Mouse (Mus musculus) CH12.LX (cell line): ENCODE data around the gene Gxylt1. TPM values are rescaled to one million over a fixed set of nuclear protein-coding genes. Genes with fewer than 3 reads are reported as not detected.

Experiments used
- DNase-seq: peaks from one replicate; pipeline ENCODE4 v3.0.0-alpha.2; 2013; ENCODE audit errors: extremely low read depth
- H3K27ac ChIP-seq: 2 replicates; pipeline ENCODE4 v1.5.1; 2012; ENCODE audit warnings: low read depth, mild to moderate bottlenecking, control low read depth, moderate library complexity; ENCODE audit not compliant: insufficient read depth
- H3K27me3 ChIP-seq: replicated peaks from 2 replicates; pipeline ENCODE3; 2012; ENCODE audit warnings: inconsistent platforms
- H3K36me3 ChIP-seq, 2 experiments: replicated peaks in 1 of 2; 2 replicates each; pipeline versions ENCODE3 to v1.6.1; 2012; ENCODE audit warnings: inconsistent platforms in 1 of 2, low read length in 1 of 2, mild to moderate bottlenecking in 1 of 2, mixed read lengths in 1 of 2, moderate library complexity in 1 of 2; ENCODE audit not compliant: control insufficient read depth in 1 of 2, insufficient read depth in 1 of 2
- H3K4me1 ChIP-seq, 2 experiments: 2 replicates each; pipeline ENCODE4 v1.6.1; 2012; ENCODE audit warnings: inconsistent platforms in 1 of 2, moderate library complexity in 1 of 2; ENCODE audit not compliant: insufficient read depth in 2 of 2, control insufficient read depth in 1 of 2
- H3K4me2 ChIP-seq: 2 replicates; pipeline ENCODE4 v1.6.1; 2012; ENCODE audit warnings: low read depth, mild to moderate bottlenecking, control low read depth; ENCODE audit not compliant: poor library complexity, insufficient read depth, severe bottlenecking
- H3K4me3 ChIP-seq, 3 experiments: fragments of 150-350 bp in 1 of 3; sonication (generic) in 1 of 3; replicated peaks in 1 of 3; 2 replicates each; pipeline versions ENCODE3 to v1.5.1; 2011 to 2012; ENCODE audit warnings: low read depth in 2 of 3, low read length in 2 of 3, mild to moderate bottlenecking in 2 of 3, moderate library complexity in 2 of 3, control low read depth in 1 of 3, improper control_type of control experiment in 1 of 3, inconsistent platforms in 1 of 3, mixed read lengths in 1 of 3; ENCODE audit not compliant: poor library complexity in 1 of 3
- H3K79me2 ChIP-seq: replicated peaks from 2 replicates; pipeline ENCODE4 v1.6.1; 2012; ENCODE audit warnings: mild to moderate bottlenecking, moderate library complexity; ENCODE audit not compliant: control insufficient read depth, poor library complexity, insufficient read depth, severe bottlenecking; ENCODE audit errors: extremely low read depth
- H3K9ac ChIP-seq: 2 replicates; pipeline ENCODE4 v1.6.1; 2012; ENCODE audit warnings: low read depth, mild to moderate bottlenecking, control low read depth, moderate library complexity; ENCODE audit not compliant: insufficient read depth
- H3K9me3 ChIP-seq: replicated peaks from 2 replicates; pipeline ENCODE3; 2012; ENCODE audit warnings: low read length, inconsistent platforms, mixed read lengths
- BHLHE40 ChIP-seq: IDR thresholded peaks from 2 replicates; pipeline ENCODE4 v1.6.1; 2011; ENCODE audit warnings: mild to moderate bottlenecking, low read depth, low read length, improper control_type of control experiment
- CHD1 ChIP-seq: IDR thresholded peaks from 2 replicates; pipeline ENCODE4 v1.6.1; 2012; ENCODE audit warnings: low read depth, low read length, improper control_type of control experiment, inconsistent platforms
- CHD2 ChIP-seq: IDR thresholded peaks from 2 replicates; pipeline ENCODE4 v1.6.1; 2011; ENCODE audit warnings: low read length, improper control_type of control experiment
- E2F4 ChIP-seq: IDR thresholded peaks from 2 replicates; pipeline ENCODE4 v1.6.1; 2011; ENCODE audit warnings: low read depth, low read length, improper control_type of control experiment; ENCODE audit not compliant: insufficient replicate concordance
- EP300 ChIP-seq: IDR thresholded peaks from 2 replicates; pipeline ENCODE4 v1.6.1; 2011; ENCODE audit warnings: low read length, improper control_type of control experiment
- ETS1 ChIP-seq: conservative IDR thresholded peaks from 2 replicates; pipeline ENCODE4 v1.6.1; 2012; ENCODE audit warnings: low read depth, mild to moderate bottlenecking, inconsistent platforms, low read length, improper control_type of control experiment, moderate library complexity
- GABPA ChIP-seq: IDR thresholded peaks from 2 replicates; pipeline ENCODE4 v1.6.1; 2012; ENCODE audit warnings: low read depth, low read length, improper control_type of control experiment, inconsistent platforms; ENCODE audit not compliant: insufficient replicate concordance
- HCFC1 ChIP-seq: IDR thresholded peaks from 2 replicates; pipeline ENCODE4 v1.6.1; 2012; ENCODE audit warnings: low read depth, mild to moderate bottlenecking, inconsistent platforms, low read length, improper control_type of control experiment
- MAFK ChIP-seq: IDR thresholded peaks from 2 replicates; pipeline ENCODE4 v1.6.1; 2011; ENCODE audit warnings: low read length, improper control_type of control experiment; ENCODE audit not compliant: insufficient replicate concordance
- MAX ChIP-seq: IDR thresholded peaks from 2 replicates; pipeline ENCODE4 v1.6.1; 2011; ENCODE audit warnings: low read length, improper control_type of control experiment
- MAZ ChIP-seq: IDR thresholded peaks from 2 replicates; pipeline ENCODE4 v1.6.1; 2012; ENCODE audit warnings: low read depth, mild to moderate bottlenecking, inconsistent platforms, low read length, improper control_type of control experiment, moderate library complexity
- MEF2A ChIP-seq: IDR thresholded peaks from 2 replicates; pipeline ENCODE4 v1.6.1; 2014; ENCODE audit warnings: low read depth, mild to moderate bottlenecking, inconsistent platforms, low read length, improper control_type of control experiment, borderline replicate concordance
- MXI1 ChIP-seq: IDR thresholded peaks from 2 replicates; pipeline ENCODE4 v1.6.1; 2011; ENCODE audit warnings: mild to moderate bottlenecking, low read depth, low read length, improper control_type of control experiment
- MYC ChIP-seq: IDR thresholded peaks from 2 replicates; pipeline ENCODE4 v1.6.1; 2011; ENCODE audit warnings: low read depth, mild to moderate bottlenecking, improper control_type of control experiment, low read length
- NELFE ChIP-seq: IDR thresholded peaks from 2 replicates; pipeline ENCODE4 v1.6.1; 2011; ENCODE audit warnings: low read depth, low read length, improper control_type of control experiment
- NRF1 ChIP-seq: IDR thresholded peaks from 2 replicates; pipeline ENCODE4 v1.6.1; 2014; ENCODE audit warnings: low read depth, mild to moderate bottlenecking, inconsistent platforms, low read length, improper control_type of control experiment, moderate library complexity
- POLR2A ChIP-seq: IDR thresholded peaks from 2 replicates; pipeline ENCODE4 v1.6.1; 2011; ENCODE audit warnings: low read depth, mild to moderate bottlenecking, improper control_type of control experiment, low read length
- RAD21 ChIP-seq: IDR thresholded peaks from 2 replicates; pipeline ENCODE4 v1.6.1; 2011; ENCODE audit warnings: low read depth, mild to moderate bottlenecking, low read length, improper control_type of control experiment, moderate library complexity
- RCOR1 ChIP-seq: conservative IDR thresholded peaks from 2 replicates; pipeline ENCODE4 v1.6.1; 2012; ENCODE audit warnings: low read depth, mild to moderate bottlenecking, inconsistent platforms, low read length, improper control_type of control experiment
- SIN3A ChIP-seq: IDR thresholded peaks from 2 replicates; pipeline ENCODE4 v1.6.1; 2012; ENCODE audit warnings: low read length, improper control_type of control experiment, inconsistent platforms
- TBP ChIP-seq: conservative IDR thresholded peaks from 2 replicates; pipeline ENCODE4 v1.6.1; 2011; ENCODE audit warnings: low read depth, low read length, improper control_type of control experiment
- TCF12 ChIP-seq: IDR thresholded peaks from 2 replicates; pipeline ENCODE4 v1.6.1; 2014; ENCODE audit warnings: low read depth, mild to moderate bottlenecking, inconsistent platforms, low read length, improper control_type of control experiment
- UBTF ChIP-seq: IDR thresholded peaks from 2 replicates; pipeline ENCODE4 v1.6.1; 2012; ENCODE audit warnings: low read depth, mild to moderate bottlenecking, inconsistent platforms, low read length, improper control_type of control experiment, moderate library complexity
- USF1 ChIP-seq: IDR thresholded peaks from 2 replicates; pipeline ENCODE4 v1.6.1; 2014; ENCODE audit warnings: low read depth, mild to moderate bottlenecking, inconsistent platforms, low read length, improper control_type of control experiment
- USF2 ChIP-seq: conservative IDR thresholded peaks from 2 replicates; pipeline ENCODE4 v1.6.1; 2011; ENCODE audit warnings: low read depth, low read length, improper control_type of control experiment
- ZKSCAN1 ChIP-seq: IDR thresholded peaks from 2 replicates; pipeline ENCODE4 v1.6.1; 2012; ENCODE audit warnings: low read depth, inconsistent platforms, low read length, improper control_type of control experiment, borderline replicate concordance
- ZNF384 ChIP-seq: IDR thresholded peaks from 2 replicates; pipeline ENCODE4 v1.6.1; 2012; ENCODE audit warnings: low read depth, low read length, improper control_type of control experiment, inconsistent platforms
- dilution Hi-C: fragments of 300-500 bp; cut with MboI; formaldehyde crosslinking; loops from 2 replicates; pipeline ENCODE4 v1.14.3; 2020; ENCODE audit warnings: low sequenced_read_pairs; ENCODE audit not compliant: extremely low pct_unique_long_range_greater_than_20kb, extremely low pct_ligation_motif_present
- in situ Hi-C: fragments of 300-500 bp; cut with MboI; formaldehyde crosslinking; loops from 3 replicates; pipeline ENCODE4 v1.14.3; 2019; ENCODE audit warnings: low sequenced_read_pairs, low pct_ligation_motif_present, low pct_unique_long_range_greater_than_20kb, mixed read lengths
- polyA plus RNA-seq: library from polyadenylated mRNA; unstranded; fragments of >175 nt; gene quantifications from 2 replicates; pipeline ENCODE4 v1.2.1, GENCODE M21; 2012; ENCODE audit warnings: low read depth; ENCODE audit not compliant: insufficient read length
- total RNA-seq, 2 experiments: library from RNA; depleted of rRNA; stranded (reverse); fragments of 300-350 nt in 1 of 2; fragments of >200 nt in 1 of 2; gene quantifications; 2 replicates each; pipeline ENCODE4 v1.2.3; 2012 to 2014

The Gxylt1 gene
- total and polyA plus RNA-seq, 3 experiments, result 7.5 to 18.5 (median 9.5) TPM

DNA sequence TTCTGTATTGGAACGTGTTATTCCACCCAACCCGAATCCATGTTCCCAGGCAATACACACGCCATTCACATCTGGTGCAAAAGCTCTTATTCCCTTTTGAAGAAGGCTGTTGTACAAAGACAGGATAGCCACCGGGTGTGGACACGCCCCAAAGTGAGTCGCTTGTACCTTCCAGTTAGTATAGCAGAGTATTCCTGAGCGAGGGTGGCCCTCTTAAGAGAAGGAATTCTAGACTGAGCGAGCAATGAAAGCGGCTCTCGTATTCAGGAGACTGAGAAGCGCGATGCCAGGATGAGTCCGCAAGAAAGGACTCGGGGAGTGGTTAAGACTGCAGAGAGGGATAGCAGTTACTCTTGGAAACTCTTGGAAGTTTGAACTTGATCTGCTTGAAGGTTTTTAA, 1.3 kb upstream of the Gxylt1 start:
- Histone ChIP-seq H3K79me2 (peaks cover 23% of the 10 kb centered on the region), H3K4me2 (peak overlapping the region; percentile 85), H3K4me1 (peaks cover 6 to 28% of the 10 kb centered on the region in 2 experiments), H3K27ac (no peak overlapping the region), H3K36me3 (peaks cover 0 to 31% of the 10 kb centered on the region in 2 experiments), H3K9ac (peak overlapping the region; percentile 92), H3K9me3 (no peaks in the 10 kb centered on the region), H3K27me3 (no peaks in the 10 kb centered on the region), H3K4me3 (peak overlapping the region; percentile 61 to 86 (median 71))
- no peak for TF ChIP-seq POLR2A
- no peak for TF ChIP-seq NRF1
- no peak for TF ChIP-seq RCOR1
- no peak for TF ChIP-seq MYC
- no peak for TF ChIP-seq ZNF384
- no peak for TF ChIP-seq MAFK
- no peak for TF ChIP-seq USF2
- TF ChIP-seq EP300, result no peak
- no peak for DNase-seq
- in situ Hi-C loops, result no loop called here
- dilution Hi-C loops, result no loop called here

DNA sequence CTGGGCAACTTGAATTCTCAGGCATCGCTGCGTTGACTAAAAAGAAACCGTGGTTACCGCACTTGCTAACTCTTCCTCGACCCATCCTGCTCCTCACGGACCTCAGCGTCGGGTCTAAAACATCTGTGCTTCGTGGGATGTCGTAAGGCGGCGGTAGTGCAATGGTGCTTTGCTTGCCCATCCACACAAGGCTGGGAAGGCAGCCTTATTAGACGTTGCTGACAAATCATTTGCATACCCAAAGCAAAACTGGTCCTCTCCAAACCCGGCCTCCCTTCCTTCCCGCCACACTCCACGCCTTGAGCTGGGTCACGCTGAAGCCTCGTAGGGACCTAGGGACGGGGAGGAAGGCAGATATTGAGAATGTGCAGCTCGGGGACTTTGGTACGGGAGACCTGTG, 644 bp upstream of the Gxylt1 start:
- 0 out of 2 replicates have a peak, but pooled peaks have one; percentile 13 for TF ChIP-seq BHLHE40
- no peak for TF ChIP-seq MAZ
- no peak for TF ChIP-seq ZKSCAN1
- TF ChIP-seq MXI1, result peak; percentile 74
- TF ChIP-seq USF1, result no peak
- no peak for TF ChIP-seq RCOR1
- TF ChIP-seq UBTF, result no peak
- TF ChIP-seq POLR2A, result peak; percentile 58
- TF ChIP-seq CHD2, result peak; percentile 38; the same call in 1 of the 2 replicates
- TF ChIP-seq MAX, result peak; percentile 84
- TF ChIP-seq NELFE, result peak; percentile 27; the same call in 1 of the 2 replicates
- TF ChIP-seq GABPA, result no peak
- no peak for TF ChIP-seq ZNF384
- TF ChIP-seq HCFC1, result no peak
- TF ChIP-seq SIN3A, result peak; percentile 45; the same call in 1 of the 2 replicates
- no peak for TF ChIP-seq RAD21
- no peak for TF ChIP-seq MAFK
- no peak for TF ChIP-seq EP300
- TF ChIP-seq MEF2A, result no peak
- no peak for TF ChIP-seq ETS1
- TF ChIP-seq CHD1, result no peak
- 0 out of 2 replicates have a peak, but pooled peaks have one; percentile 37 for TF ChIP-seq E2F4
- 0 out of 2 replicates have a peak, but pooled peaks have one; percentile 55 for TF ChIP-seq TBP
- no peak for TF ChIP-seq TCF12
- TF ChIP-seq MYC, result 0 out of 2 replicates have a peak, but pooled peaks have one; percentile 46
- peaks cover 23% of the 10 kb centered on the region for H3K79me2 ChIP-seq
- H3K9me3 ChIP-seq, result no peaks in the 10 kb centered on the region
- H3K27me3 ChIP-seq, result no peaks in the 10 kb centered on the region
- in situ Hi-C loops, result no loop called here
- dilution Hi-C loops, result no loop called here
- peaks cover 6 to 35% of the 10 kb centered on the region in 2 experiments for H3K4me1 ChIP-seq
- H3K27ac ChIP-seq, result peak overlapping the region; percentile 93
- H3K9ac ChIP-seq, result peak overlapping the region; percentile 92
- H3K4me2 ChIP-seq, result peak overlapping the region; percentile 85
- peaks cover 0 to 26% of the 10 kb centered on the region in 2 experiments for H3K36me3 ChIP-seq
- H3K4me3 ChIP-seq, result peak overlapping the region; percentile 61 to 86 (median 71)
- DNase-seq, result peak; percentile 76
